Mouse (Mus musculus): Measurements from ENCODE around the gene Elmod2. TPM values are rescaled to one million over a fixed set of nuclear protein-coding genes. Genes with fewer than 3 reads are reported as not detected.
A peak's percentile ranks its signal among the peaks of the same experiment; 100 is the strongest.

Gene Elmod2
- polyA plus RNA-seq, 1 experiment = 4.1 TPM

- WGBS = 77% methylated on average over 8 of the region's 8 CpGs
- no peak for TF ChIP-seq CTCF (conservative IDR thresholded peaks at IDR 0.05; ENCODE audit: insufficient read depth, insufficient read length, low read depth, low read length)
- no peak for TF ChIP-seq POLR2A (IDR thresholded peaks at IDR 0.05; ENCODE audit: low read depth, low read length)
Measured at GRCm38 (mm10) chr8:83285391-83285790, 46.9 kb downstream of the Elmod2 start.

DNA sequence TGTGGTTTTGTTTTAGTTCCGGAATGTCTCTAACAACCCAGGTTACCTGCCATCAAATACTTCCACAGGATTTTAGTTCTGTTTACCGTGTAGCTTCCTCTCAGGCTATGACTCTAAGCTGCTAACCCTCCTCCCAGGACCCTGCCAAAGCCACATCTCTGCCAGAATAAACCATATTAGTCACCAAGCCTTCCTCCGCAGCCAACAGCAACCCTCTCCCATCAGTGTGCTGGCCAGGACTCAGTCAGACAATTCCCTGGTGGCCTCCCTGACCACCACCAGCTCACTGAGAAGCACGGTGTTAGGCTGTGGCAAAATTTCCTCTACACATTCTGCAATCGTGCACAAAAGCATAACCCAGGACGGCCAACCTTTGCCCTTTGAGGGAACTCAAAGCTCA is 53.9 kb downstream of the Elmod2 start:
- TF ChIP-seq POLR2A (IDR thresholded peaks at IDR 0.05; ENCODE audit: low read depth, low read length) = no peak
- no peak for TF ChIP-seq CTCF (conservative IDR thresholded peaks at IDR 0.05; ENCODE audit: insufficient read depth, insufficient read length, low read depth, low read length)
- H3K27me3 ChIP-seq (replicated peaks; ENCODE audit: control insufficient read depth, insufficient read depth, low read length) = no peaks in the 10 kb centered on the region
- peak; percentile 2 for DNase-seq
- WGBS = 72% methylated on average over 6 of the region's 6 CpGs
- H3K4me3 ChIP-seq (ENCODE audit: insufficient read depth, low read depth, low read length) = no peak overlapping the region
- no peaks in the 10 kb centered on the region for H3K4me1 ChIP-seq (ENCODE audit: control insufficient read depth, insufficient read depth, low read length)
- H3K27ac ChIP-seq (ENCODE audit: insufficient read depth, low read depth, low read length) = no peak overlapping the region
- no peaks in the 10 kb centered on the region for H3K36me3 ChIP-seq (ENCODE audit: control insufficient read depth, insufficient read depth, low read length)

More at GRCm38 (mm10) chr8:83285391-83285790, 46.9 kb downstream of the Elmod2 start:
- no peaks in the 10 kb centered on the region for H3K36me3 ChIP-seq (ENCODE audit: control insufficient read depth, insufficient read depth, low read length)
- DNase-seq = no peak
- no peaks in the 10 kb centered on the region for H3K27me3 ChIP-seq (replicated peaks; ENCODE audit: control insufficient read depth, insufficient read depth, low read length)
- H3K27ac ChIP-seq (ENCODE audit: insufficient read depth, low read depth, low read length) = no peak overlapping the region
- no peak overlapping the region for H3K4me3 ChIP-seq (ENCODE audit: insufficient read depth, low read depth, low read length)
- no peaks in the 10 kb centered on the region for H3K4me1 ChIP-seq (ENCODE audit: control insufficient read depth, insufficient read depth, low read length)

GRCm38 (mm10) chr8:83274470-83274869 is 57.8 kb downstream of the Elmod2 start:
- Histone ChIP-seq H3K4me3 (ENCODE audit: insufficient read depth, low read depth, low read length) (no peak overlapping the region), H3K4me1 (ENCODE audit: control insufficient read depth, insufficient read depth, low read length) (no peaks in the 10 kb centered on the region), H3K27me3 (replicated peaks; ENCODE audit: control insufficient read depth, insufficient read depth, low read length) (no peaks in the 10 kb centered on the region), H3K27ac (ENCODE audit: insufficient read depth, low read depth, low read length) (no peak overlapping the region), H3K36me3 (ENCODE audit: control insufficient read depth, insufficient read depth, low read length) (no peaks in the 10 kb centered on the region)
- no peak for TF ChIP-seq CTCF (conservative IDR thresholded peaks at IDR 0.05; ENCODE audit: insufficient read depth, insufficient read length, low read depth, low read length)
- TF ChIP-seq POLR2A (IDR thresholded peaks at IDR 0.05; ENCODE audit: low read depth, low read length) = no peak
- 34% methylated on average over 11 of the region's 11 CpGs for WGBS
- no peak for DNase-seq

GRCm38 (mm10) chr8:83272464-83272863 is 59.8 kb downstream of the Elmod2 start:
- Histone ChIP-seq H3K4me1 (ENCODE audit: control insufficient read depth, insufficient read depth, low read length) (no peaks in the 10 kb centered on the region), H3K27ac (ENCODE audit: insufficient read depth, low read depth, low read length) (no peak overlapping the region), H3K36me3 (ENCODE audit: control insufficient read depth, insufficient read depth, low read length) (no peaks in the 10 kb centered on the region), H3K4me3 (ENCODE audit: insufficient read depth, low read depth, low read length) (no peak overlapping the region), H3K27me3 (replicated peaks; ENCODE audit: control insufficient read depth, insufficient read depth, low read length) (no peaks in the 10 kb centered on the region)
- WGBS = 55% methylated on average over 10 of the region's 10 CpGs
- peak; percentile 17 for DNase-seq
- no peak for TF ChIP-seq CTCF (conservative IDR thresholded peaks at IDR 0.05; ENCODE audit: insufficient read depth, insufficient read length, low read depth, low read length)
- TF ChIP-seq POLR2A (IDR thresholded peaks at IDR 0.05; ENCODE audit: low read depth, low read length) = no peak

- H3K27me3 ChIP-seq (replicated peaks; ENCODE audit: control insufficient read depth, insufficient read depth, low read length) = no peaks in the 10 kb centered on the region
- TF ChIP-seq POLR2A (IDR thresholded peaks at IDR 0.05; ENCODE audit: low read depth, low read length) (no peak), CTCF (conservative IDR thresholded peaks at IDR 0.05; ENCODE audit: insufficient read depth, insufficient read length, low read depth, low read length) (no peak)
- H3K36me3 ChIP-seq (ENCODE audit: control insufficient read depth, insufficient read depth, low read length) = no peaks in the 10 kb centered on the region
- no peak overlapping the region for H3K4me3 ChIP-seq (ENCODE audit: insufficient read depth, low read depth, low read length)
- no peak overlapping the region for H3K27ac ChIP-seq (ENCODE audit: insufficient read depth, low read depth, low read length)
- 94% methylated on average over 14 of the region's 14 CpGs for WGBS
- DNase-seq = no peak
- H3K4me1 ChIP-seq (ENCODE audit: control insufficient read depth, insufficient read depth, low read length) = no peaks in the 10 kb centered on the region
Measured at GRCm38 (mm10) chr8:83271172-83271571, 61.1 kb downstream of the Elmod2 start.

Other genes starting within 250 kb of the Elmod2 start
- gene Tbc1d9, start 167.1 kb downstream of the Elmod2 start, polyA plus RNA-seq (2012; rRNA removed) = 3.8 and 5.1 TPM in 2 replicates
- 0.19 and 0.25 TPM in 2 replicates for gene Gm10645, start 166.3 kb downstream of the Elmod2 start, polyA plus RNA-seq (2012; rRNA removed)
- gene Ucp1, start 42.1 kb downstream of the Elmod2 start, polyA plus RNA-seq (2012; rRNA removed) = 255 and 374 TPM in 2 replicates
- gene Mgat4d, start 16.0 kb upstream of the Elmod2 start, polyA plus RNA-seq (2012; rRNA removed) = not detected in 2 replicates
- 0.03 and 0.06 TPM in 2 replicates for gene Clgn, start 57.4 kb upstream of the Elmod2 start, polyA plus RNA-seq (2012; rRNA removed)
- 15.9 and 24.5 TPM in 2 replicates for gene Scoc, start 125.9 kb upstream of the Elmod2 start, polyA plus RNA-seq (2012; rRNA removed)
- gene Olfr370, start 203.3 kb upstream of the Elmod2 start, polyA plus RNA-seq (2012; rRNA removed) = not detected in 2 replicates
- 704 and 720 TPM in 2 replicates for gene Ndufb7, start 234.2 kb upstream of the Elmod2 start, polyA plus RNA-seq (2012; rRNA removed)

All from kidney, adult 2 months (tissue).